ENCODE assay signal across 26 mouse cellular contexts in the genomic region with DNA sequence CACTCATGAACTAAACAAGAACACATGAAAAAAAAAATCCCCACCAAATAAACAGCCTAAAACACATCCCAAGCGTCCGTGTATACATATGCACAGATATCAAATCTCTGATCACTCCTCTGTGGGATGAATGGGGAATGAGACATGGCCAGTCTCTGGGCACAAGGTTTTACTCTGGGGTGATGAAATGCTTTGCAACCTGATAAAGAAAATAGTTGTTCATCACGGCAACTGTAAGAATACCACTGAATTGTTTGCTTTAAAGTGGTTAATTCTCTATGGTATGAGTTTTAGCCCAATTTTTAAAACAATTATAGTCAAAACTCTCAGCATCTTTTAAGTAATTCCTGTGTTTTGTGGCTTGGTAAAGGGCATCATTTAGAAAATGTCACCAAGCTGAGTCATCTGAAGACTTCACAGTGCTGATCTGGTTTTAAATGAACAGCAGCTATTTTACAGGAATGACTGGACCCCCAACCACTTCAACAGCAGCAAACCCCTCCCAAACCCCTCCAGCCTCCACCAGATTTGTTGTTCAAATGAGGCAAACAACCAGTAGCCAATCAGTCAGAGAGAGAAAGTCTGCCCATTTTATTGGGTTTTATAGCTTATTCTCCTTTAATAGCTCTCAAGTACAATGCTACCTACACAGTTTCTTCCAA. TPM values are rescaled to one million over a fixed set of nuclear protein-coding genes. Genes with fewer than 3 reads are reported as not detected.
DNase-seq lines count a peak whose midpoint lies in the region; ATAC-seq and TF ChIP-seq lines count a peak whose summit lies in the region.
"Had no signal": no experiment of that assay in that cellular context is flagged by ENCODE, and none has a peak within 500 bp of the region (broad histone marks: within the 10 kb centered on the region; RNA-seq: fewer than 3 reads in every experiment).

No protein-coding gene starts in this region.

- DNase-seq in MN1 (ENCODE audit: low spot score) = peak; percentile 30
- DNase-seq in induced T-regulatory cell, adult 2 months (ENCODE audit: low read depth) = peak; percentile 75
- no peak for DNase-seq in right cerebral cortex, postnatal 10 days (ENCODE audit: low spot score in 2 of 2)
- no peak for DNase-seq in right cerebral cortex, postnatal 14 days
- DNase-seq: B cell, adult 2 months; cerebellum, adult 11-12 months; gastrocnemius, adult 2 months; heart, postnatal 36 days; kidney, adult 11 months; kidney, postnatal 14 days; liver; right cerebral cortex, adult 18-20 months; thymus, adult 2 months had no signal

- WGBS in hindbrain, embryonic 15.5 days = 88% methylated on average over 3 of the region's 3 CpGs
- 92% methylated on average over 3 of the region's 3 CpGs for WGBS in hindbrain, embryonic 12.5 days
- 89% methylated on average over 3 of the region's 3 CpGs for WGBS in intestine, embryonic 15.5 days

- no peak overlapping the region for H3K4me2 ChIP-seq in hindbrain, embryonic 15.5 days
- H3K4me2 ChIP-seq in hindbrain, embryonic 12.5 days (replicated peaks) = no peak overlapping the region
- no peak overlapping the region for H3K4me2 ChIP-seq in intestine, embryonic 15.5 days (replicated peaks)
- H3K4me2 ChIP-seq: embryonic facial prominence, embryonic 12.5 days; forebrain, embryonic 13.5 days; heart, embryonic 15.5 days; liver, embryonic 15.5 days; neural tube, embryonic 15.5 days had no signal

- no peak overlapping the region for H3ac ChIP-seq in C2C12 (ENCODE audit: control insufficient read depth, insufficient read length, low read depth)

- no peaks in the 10 kb centered on the region for H3K36me3 ChIP-seq in hindbrain, embryonic 15.5 days
- H3K36me3 ChIP-seq in hindbrain, embryonic 12.5 days = no peaks in the 10 kb centered on the region
- peaks cover 16% of the 10 kb centered on the region for H3K36me3 ChIP-seq in C2C12 (ENCODE audit: control insufficient read depth, insufficient read depth)
- H3K36me3 ChIP-seq in intestine, embryonic 15.5 days = 0 out of 2 replicates have a peak, but pooled peaks cover 5% of the 10 kb centered on the region
- H3K36me3 ChIP-seq: embryonic facial prominence, embryonic 12.5 days; limb, embryonic 10.5 days; liver, embryonic 15.5 days; neural tube, embryonic 15.5 days had no signal

- 0 out of 2 replicates have a peak overlapping the region, but pooled peaks have one; percentile 2 for H3K27ac ChIP-seq in hindbrain, embryonic 15.5 days (replicated peaks)
- H3K27ac ChIP-seq in hindbrain, embryonic 12.5 days = no peak overlapping the region
- no peak overlapping the region for H3K27ac ChIP-seq in intestine, embryonic 15.5 days
- H3K27ac ChIP-seq: embryonic facial prominence, embryonic 12.5 days; forebrain, embryonic 13.5 days; gastrocnemius, adult 2 months; limb, embryonic 10.5 days; liver, embryonic 15.5 days; macrophage; neural tube, embryonic 15.5 days; stomach, postnatal 0 days had no signal

- peaks cover 9% of the 10 kb centered on the region for H3K79me2 ChIP-seq in C2C12 (ENCODE audit: control insufficient read depth, insufficient read depth)

- no peak overlapping the region for H3K9ac ChIP-seq in hindbrain, embryonic 15.5 days
- no peak overlapping the region for H3K9ac ChIP-seq in hindbrain, embryonic 12.5 days
- H3K9ac ChIP-seq in intestine, embryonic 15.5 days = no peak overlapping the region
- H3K9ac ChIP-seq: embryonic facial prominence, embryonic 12.5 days; forebrain, embryonic 13.5 days; heart, embryonic 15.5 days; liver, embryonic 15.5 days; neural tube, embryonic 15.5 days had no signal

- H3K79me3 ChIP-seq in C2C12 (ENCODE audit: low read depth) = peaks cover 3% of the 10 kb centered on the region

- H3K4me3 ChIP-seq in hindbrain, embryonic 15.5 days = no peak overlapping the region
- H3K4me3 ChIP-seq in hindbrain, embryonic 12.5 days = no peak overlapping the region
- H3K4me3 ChIP-seq in C2C12 (ENCODE audit: insufficient read depth, poor library complexity, severe bottlenecking) = no peak overlapping the region
- no peak overlapping the region for H3K4me3 ChIP-seq in intestine, embryonic 15.5 days (replicated peaks)
- H3K4me3 ChIP-seq: embryonic facial prominence, embryonic 12.5 days; erythroblast, embryonic 14.5 days; forebrain, embryonic 13.5 days; gastrocnemius, adult 2 months; heart, embryonic 15.5 days; limb, embryonic 10.5 days; liver, embryonic 15.5 days; neural tube, embryonic 15.5 days had no signal

- no peaks in the 10 kb centered on the region for H3K27me3 ChIP-seq in hindbrain, embryonic 15.5 days
- H3K27me3 ChIP-seq in hindbrain, embryonic 12.5 days = no peaks in the 10 kb centered on the region
- no peaks in the 10 kb centered on the region for H3K27me3 ChIP-seq in C2C12 (ENCODE audit: control insufficient read depth, insufficient read depth, insufficient read length)
- H3K27me3 ChIP-seq in intestine, embryonic 15.5 days (replicated peaks) = no peaks in the 10 kb centered on the region
- H3K27me3 ChIP-seq: embryonic facial prominence, embryonic 12.5 days; forebrain, embryonic 13.5 days; heart, embryonic 15.5 days; liver, embryonic 15.5 days; neural tube, embryonic 15.5 days had no signal

- no peaks in the 10 kb centered on the region for H3K4me1 ChIP-seq in hindbrain, embryonic 15.5 days (replicated peaks)
- H3K4me1 ChIP-seq in hindbrain, embryonic 12.5 days = peaks cover 4% of the 10 kb centered on the region; the same call in 1 of the 2 replicates
- H3K4me1 ChIP-seq in intestine, embryonic 15.5 days (replicated peaks) = no peaks in the 10 kb centered on the region
- H3K4me1 ChIP-seq: forebrain, embryonic 13.5 days had no signal

- no peak for TF ChIP-seq CTCF in C2C12 (IDR thresholded peaks at IDR 0.05; ENCODE audit: control insufficient read depth, insufficient read depth, insufficient read length)

- no peak for ATAC-seq in hindbrain, embryonic 15.5 days (ENCODE audit: low FRiP score, low read depth)
- ATAC-seq in hindbrain, embryonic 12.5 days (ENCODE audit: low FRiP score) = no peak
- ATAC-seq in intestine, embryonic 15.5 days = no peak
- ATAC-seq: forebrain, embryonic 13.5 days had no signal

- H3K9me3 ChIP-seq in hindbrain, embryonic 15.5 days = no peaks in the 10 kb centered on the region
- H3K9me3 ChIP-seq in hindbrain, embryonic 12.5 days (replicated peaks) = no peaks in the 10 kb centered on the region
- no peaks in the 10 kb centered on the region for H3K9me3 ChIP-seq in intestine, embryonic 15.5 days
- H3K9me3 ChIP-seq: embryonic facial prominence, embryonic 12.5 days; forebrain, embryonic 13.5 days; heart, embryonic 15.5 days; limb, embryonic 10.5 days; liver, embryonic 15.5 days; neural tube, embryonic 15.5 days had no signal

TF ChIP-seq in C2C12, 6 proteins besides CTCF, POLR2A, EP300 and RAD21:
- TF ChIP-seq FOSL1 (IDR thresholded peaks at IDR 0.05; ENCODE audit: insufficient read depth, low read length, poor library complexity, severe bottlenecking) (peak; percentile 61), MAX (IDR thresholded peaks at IDR 0.05) (no peak), CEBPB (IDR thresholded peaks at IDR 0.05; ENCODE audit: low read depth) (peak; percentile 83)
TF ChIP-seq in C2C12: peak in this region for 2.

RNA-seq across cellular contexts. Expression of gene Ostf1, which starts 33.2 kb away (rescaled TPM):
- 53.1 and 56.7 TPM in 2 replicates for polyA plus RNA-seq in hindbrain, embryonic 15.5 days (2015; fragmentation: Nextera tagmentation; extraction: Ambion mirVana)
- polyA plus RNA-seq in hindbrain, embryonic 12.5 days (2016; fragmentation: Nextera tagmentation; extraction: Ambion mirVana) = 45.3 and 46.5 TPM in 2 replicates
- polyA plus RNA-seq in C2C12 (2012; fragmentation: generic; extraction: Trizol) = 64.4 TPM
- 86.3 and 87.4 TPM in 2 replicates for polyA plus RNA-seq in intestine, embryonic 15.5 days (2015; fragmentation: Nextera tagmentation; extraction: Ambion mirVana)

RNA-seq across cellular contexts. Expression of gene Nmrk1, which starts 33.4 kb away (rescaled TPM):
- 9.3 and 10.0 TPM in 2 replicates for polyA plus RNA-seq in hindbrain, embryonic 15.5 days (2015; fragmentation: Nextera tagmentation; extraction: Ambion mirVana)
- 9.2 and 9.9 TPM in 2 replicates for polyA plus RNA-seq in hindbrain, embryonic 12.5 days (2016; fragmentation: Nextera tagmentation; extraction: Ambion mirVana)
- polyA plus RNA-seq in C2C12 (2012; fragmentation: generic; extraction: Trizol) = 1.6 TPM
- polyA plus RNA-seq in intestine, embryonic 15.5 days (2015; fragmentation: Nextera tagmentation; extraction: Ambion mirVana) = 9.0 and 9.8 TPM in 2 replicates
- polyA plus RNA-seq: erythroblast, embryonic 14.5 days had no signal

Comparison
In these comparisons a context has a peak if more than half of its experiments do, and no peak if none do; other contexts are left out.
1. DNase-seq: peak in MN1 (single experiment) and induced T-regulatory cell, adult 2 months (single experiment); none in right cerebral cortex, postnatal 10 days (0 of 2) and right cerebral cortex, postnatal 14 days (single experiment).